Mouse (Mus musculus) liver, postnatal 0 days (tissue): ENCODE data around the gene Tmem107.

Experiments used
- CTCF ChIP-seq: sonication (generic); IDR thresholded peaks from 2 replicates; pipeline ENCODE4 v1.5.1; 2016; ENCODE audit warnings: antibody characterized with exemption, low read depth
- EP300 ChIP-seq: IDR thresholded peaks from 2 replicates; pipeline ENCODE4 v1.6.1; 2016; ENCODE audit warnings: antibody characterized with exemption, low read depth, mild to moderate bottlenecking

- TF ChIP-seq CTCF (no peak), EP300 (no peak)
These were observed 37.1 kb upstream of the Tmem107 start for GRCm38 (mm10) chr11:69033552-69033951.
